Mouse (Mus musculus): ENCODE measurements at regions not wholly inside any gene's neighbourhood (a gene's known extent, or its start where the extent isn't known, plus 50 kb on each side); places are given as distances from the start of the nearest gene placed in this dataset.

DNA sequence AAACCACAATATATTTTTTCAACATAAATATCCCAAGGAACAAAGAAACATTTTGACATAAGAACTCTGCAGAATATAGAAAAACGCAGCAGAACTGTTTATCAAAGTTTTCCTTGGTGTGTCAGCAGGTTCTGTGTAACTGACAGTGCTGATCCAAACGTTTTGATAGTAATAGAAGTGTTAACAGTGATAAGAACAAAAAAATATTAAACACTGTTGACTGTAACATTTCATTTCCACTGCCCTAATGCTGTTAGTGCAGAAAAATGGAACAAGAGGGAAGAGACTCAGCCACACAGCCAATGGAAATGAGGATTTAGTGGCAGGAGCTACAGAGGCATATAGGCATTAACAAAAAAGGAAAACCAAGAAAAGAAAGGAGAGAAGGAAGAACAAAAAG, 1084.9 kb upstream of the Cited2 start:
- TF ChIP-seq FLI1 (IDR thresholded peaks at IDR 0.05; ENCODE audit: low read length) (no peak), GATA1 (IDR thresholded peaks at IDR 0.05; ENCODE audit: borderline replicate concordance, low read length) (no peak)

Measured in megakaryocyte, embryonic 14.5 days (primary cell).